Mouse (Mus musculus): ENCODE measurements at regions not wholly inside any gene's neighbourhood (a gene's known extent, or its start where the extent isn't known, plus 50 kb on each side); places are given as distances from the start of the nearest gene placed in this dataset.
A peak's percentile ranks its signal among the peaks of the same experiment; 100 is the strongest.

DNA sequence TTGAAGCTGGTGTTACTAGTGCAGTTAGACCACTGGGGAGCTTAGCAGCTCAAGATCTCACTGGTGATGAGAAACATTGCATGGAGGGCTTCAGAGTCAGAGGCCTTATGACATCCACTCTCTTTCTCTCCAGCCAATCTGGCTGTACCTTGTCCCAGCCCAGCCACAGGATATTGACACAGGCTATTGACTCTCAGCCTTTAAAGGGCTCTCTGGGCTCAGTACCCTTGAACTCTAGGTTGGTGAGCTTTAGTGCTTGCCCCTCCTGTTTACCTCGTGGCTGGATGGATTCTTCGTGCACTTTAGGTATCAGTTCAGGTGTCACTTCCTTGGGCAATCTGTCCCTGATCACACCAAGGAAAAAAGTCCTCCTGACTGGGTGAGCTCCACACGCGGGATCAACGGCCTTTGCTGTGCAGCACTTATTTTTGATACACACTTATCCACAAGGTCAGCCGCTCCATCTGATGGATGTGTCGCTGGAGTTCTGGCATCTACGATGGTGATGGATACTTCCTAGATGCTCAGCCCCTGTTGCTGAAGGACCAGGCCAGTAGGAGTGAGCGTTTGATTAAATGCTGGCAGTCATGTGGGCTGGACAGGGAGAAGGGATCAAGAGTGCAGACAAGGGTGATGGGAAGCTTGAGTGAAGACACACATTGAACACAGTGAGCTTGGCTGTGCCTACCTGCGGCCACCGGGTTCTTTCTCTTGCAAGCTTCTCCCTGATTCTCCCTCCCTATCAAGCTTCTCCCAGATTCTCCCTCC, 177.7 kb downstream of the Snx10 start:
- H3K4me2 ChIP-seq, result no peak overlapping the region
- WGBS, result 89% methylated on average over 11 of the region's 11 CpGs
- ATAC-seq (ENCODE audit: insufficient number of reproducible peaks, insufficient read depth, low FRiP score, low TSS enrichment, low read depth), result no peak
- no peaks in the 10 kb centered on the region for H3K4me1 ChIP-seq (replicated peaks)
- peaks cover 10% of the 10 kb centered on the region; the same call in 1 of the 2 replicates for H3K27me3 ChIP-seq
- no peak overlapping the region for H3K9ac ChIP-seq (replicated peaks)
- no peaks in the 10 kb centered on the region for H3K9me3 ChIP-seq
- no peak overlapping the region for H3K27ac ChIP-seq
- H3K36me3 ChIP-seq, result no peaks in the 10 kb centered on the region
- no peak overlapping the region for H3K4me3 ChIP-seq (replicated peaks)

DNA sequence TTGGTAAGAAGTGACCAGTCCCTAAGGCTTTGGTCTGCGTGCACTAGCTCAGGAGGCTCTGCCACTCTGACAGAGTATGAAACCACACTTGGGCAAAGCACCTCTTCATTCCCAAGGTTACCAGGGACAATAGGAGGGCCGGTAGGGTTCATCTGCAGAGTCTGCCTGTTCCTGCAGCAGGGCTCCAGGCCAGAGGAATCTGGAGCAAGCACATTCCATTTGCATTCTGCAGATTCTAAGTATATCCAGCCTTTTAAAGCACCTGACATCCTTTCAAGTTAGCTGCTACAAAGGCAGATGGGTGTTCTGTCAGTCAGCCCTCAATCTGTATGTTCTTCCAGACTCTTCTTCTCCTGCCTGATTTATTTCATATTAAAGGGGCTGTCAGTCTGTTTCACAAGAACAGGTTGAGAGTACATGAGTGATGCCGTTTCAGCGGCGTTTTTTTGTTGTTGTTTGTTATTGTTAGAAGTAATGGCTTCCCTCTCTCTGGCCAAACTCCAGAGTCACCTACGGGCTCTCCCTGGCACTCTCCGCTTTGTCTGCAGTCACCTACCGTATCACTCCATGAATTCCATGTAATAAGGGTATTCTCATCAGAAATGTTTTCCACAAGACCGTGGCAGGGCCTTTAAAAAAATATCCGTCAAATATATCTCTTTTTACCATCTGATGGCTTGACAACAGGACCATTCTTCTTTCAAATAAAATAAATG, 178.9 kb downstream of the Snx10 start:
- ATAC-seq (ENCODE audit: insufficient number of reproducible peaks, insufficient read depth, low FRiP score, low TSS enrichment, low read depth), result no peak
- peaks cover 10% of the 10 kb centered on the region; the same call in 1 of the 2 replicates for H3K27me3 ChIP-seq
- H3K27ac ChIP-seq, result no peak overlapping the region
- H3K9ac ChIP-seq (replicated peaks), result no peak overlapping the region
- peaks cover 2% of the 10 kb centered on the region for H3K4me1 ChIP-seq (replicated peaks)
- WGBS, result 77% methylated on average over 10 of the region's 10 CpGs
- H3K9me3 ChIP-seq, result no peaks in the 10 kb centered on the region
- no peak overlapping the region for H3K4me2 ChIP-seq
- H3K36me3 ChIP-seq, result no peaks in the 10 kb centered on the region
- H3K4me3 ChIP-seq (replicated peaks), result no peak overlapping the region

DNA sequence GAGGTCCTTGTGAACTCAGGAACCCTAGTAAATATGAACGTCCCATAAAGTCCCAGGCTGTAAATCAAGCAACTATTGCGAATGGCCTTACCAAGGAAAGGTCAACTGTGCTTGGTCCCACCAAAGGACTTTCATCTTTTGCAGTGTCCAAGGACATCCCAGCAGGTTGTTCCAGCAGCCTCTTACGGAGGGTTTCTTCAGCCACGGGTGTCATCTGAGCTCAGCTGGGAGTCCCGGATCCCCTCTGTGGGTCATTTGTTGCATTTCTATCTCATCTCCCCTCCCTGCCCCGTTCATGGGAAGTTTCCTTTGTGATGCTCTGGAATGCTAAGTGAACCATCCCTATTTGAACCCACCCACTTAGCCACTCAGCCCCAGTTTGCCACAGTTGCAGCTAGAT, 184.3 kb downstream of the Snx10 start:
- 9% methylated on average over 6 of the region's 6 CpGs for WGBS
- H3K9ac ChIP-seq (replicated peaks), result no peak overlapping the region
- no peaks in the 10 kb centered on the region for H3K9me3 ChIP-seq
- no peak overlapping the region for H3K27ac ChIP-seq
- H3K4me1 ChIP-seq (replicated peaks), result peaks cover 38% of the 10 kb centered on the region
- ATAC-seq (ENCODE audit: insufficient number of reproducible peaks, insufficient read depth, low FRiP score, low TSS enrichment, low read depth), result no peak
- H3K4me3 ChIP-seq (replicated peaks), result no peak overlapping the region
- H3K36me3 ChIP-seq, result no peaks in the 10 kb centered on the region
- H3K4me2 ChIP-seq, result no peak overlapping the region
- H3K27me3 ChIP-seq, result peaks cover 5% of the 10 kb centered on the region; the same call in 1 of the 2 replicates

DNA sequence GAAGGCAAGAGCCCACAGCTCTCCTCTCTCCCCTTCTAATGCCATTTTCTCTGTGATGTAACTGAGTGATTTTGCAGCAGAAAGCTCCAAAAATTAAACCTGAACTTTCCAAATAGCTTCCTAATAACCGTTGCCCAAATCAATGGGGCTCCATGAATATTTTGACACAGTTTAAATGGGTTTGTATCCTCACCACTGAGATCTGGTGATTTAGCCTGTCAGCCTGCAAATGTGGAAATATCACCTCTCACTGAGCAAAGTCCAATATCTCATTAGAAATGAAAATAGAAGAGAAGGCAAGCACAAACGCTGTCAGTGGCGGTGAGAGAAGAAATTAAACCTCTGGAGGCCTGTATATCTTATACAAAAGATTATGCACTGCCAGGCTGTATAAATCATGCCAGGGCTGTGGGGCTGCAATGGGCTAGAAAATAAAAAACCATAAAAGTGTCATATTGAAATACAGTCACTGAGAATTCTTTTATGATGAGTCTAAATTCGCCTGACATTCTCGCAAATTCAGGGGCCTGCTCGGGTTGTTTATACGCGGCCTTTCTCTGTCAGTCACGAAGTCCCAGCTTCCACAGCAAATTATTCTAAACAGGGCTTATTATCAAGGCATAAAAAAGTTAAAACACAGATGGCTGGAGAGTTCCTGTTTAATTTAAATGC, 185.1 kb downstream of the Snx10 start:
- Histone ChIP-seq H3K4me1 (replicated peaks) (peaks cover 38% of the 10 kb centered on the region), H3K36me3 (no peaks in the 10 kb centered on the region), H3K4me2 (no peak overlapping the region), H3K9me3 (no peaks in the 10 kb centered on the region), H3K27ac (no peak overlapping the region), H3K4me3 (replicated peaks) (no peak overlapping the region), H3K27me3 (peaks cover 5% of the 10 kb centered on the region; the same call in 1 of the 2 replicates), H3K9ac (replicated peaks) (no peak overlapping the region)
- no peak for ATAC-seq (ENCODE audit: insufficient number of reproducible peaks, insufficient read depth, low FRiP score, low TSS enrichment, low read depth)
- WGBS, result 23% methylated on average over 9 of the region's 9 CpGs

DNA sequence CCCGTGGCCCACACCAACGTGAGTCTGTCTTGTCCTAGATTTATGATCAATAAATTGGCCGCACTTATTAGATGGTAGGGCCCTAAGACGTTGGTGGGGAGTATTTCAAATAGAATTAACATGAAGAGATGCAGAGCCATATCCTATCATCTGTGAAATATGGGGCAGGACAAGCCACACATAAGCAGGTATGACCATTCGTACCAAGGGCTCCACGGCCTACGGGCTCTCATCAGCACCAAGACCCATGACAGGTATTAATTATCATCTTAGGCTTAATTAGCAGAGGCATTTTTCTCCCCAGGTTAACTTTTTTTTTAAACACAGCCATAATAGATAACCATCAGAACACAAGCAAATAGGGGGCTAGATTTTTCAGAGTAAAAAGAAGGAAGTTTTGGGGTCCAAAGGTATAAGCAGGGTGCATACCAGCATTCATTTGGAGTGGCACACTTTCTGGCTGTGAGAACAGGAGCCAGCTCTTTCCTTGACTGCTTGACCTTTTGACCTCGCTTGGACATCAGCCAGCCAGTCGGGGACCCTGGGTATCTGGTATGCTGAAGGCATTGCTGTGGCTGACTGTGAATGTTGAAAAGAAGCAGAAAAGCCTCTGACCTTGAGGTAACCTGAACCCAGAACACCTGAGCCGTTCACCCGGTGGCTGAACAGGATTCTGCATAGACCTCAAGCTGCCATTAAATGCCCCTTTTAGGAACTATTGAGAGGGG, 185.8 kb downstream of the Snx10 start:
- H3K27me3 ChIP-seq, result peaks cover 5% of the 10 kb centered on the region; the same call in 1 of the 2 replicates
- peaks cover 38% of the 10 kb centered on the region for H3K4me1 ChIP-seq (replicated peaks)
- peak overlapping the region; percentile 41; the same call in 1 of the 2 replicates for H3K27ac ChIP-seq
- no peak for ATAC-seq (ENCODE audit: insufficient number of reproducible peaks, insufficient read depth, low FRiP score, low TSS enrichment, low read depth)
- no peaks in the 10 kb centered on the region for H3K9me3 ChIP-seq
- no peak overlapping the region for H3K4me2 ChIP-seq
- H3K9ac ChIP-seq (replicated peaks), result no peak overlapping the region
- no peak overlapping the region for H3K4me3 ChIP-seq (replicated peaks)
- 16% methylated on average over 11 of the region's 11 CpGs for WGBS
- no peaks in the 10 kb centered on the region for H3K36me3 ChIP-seq

DNA sequence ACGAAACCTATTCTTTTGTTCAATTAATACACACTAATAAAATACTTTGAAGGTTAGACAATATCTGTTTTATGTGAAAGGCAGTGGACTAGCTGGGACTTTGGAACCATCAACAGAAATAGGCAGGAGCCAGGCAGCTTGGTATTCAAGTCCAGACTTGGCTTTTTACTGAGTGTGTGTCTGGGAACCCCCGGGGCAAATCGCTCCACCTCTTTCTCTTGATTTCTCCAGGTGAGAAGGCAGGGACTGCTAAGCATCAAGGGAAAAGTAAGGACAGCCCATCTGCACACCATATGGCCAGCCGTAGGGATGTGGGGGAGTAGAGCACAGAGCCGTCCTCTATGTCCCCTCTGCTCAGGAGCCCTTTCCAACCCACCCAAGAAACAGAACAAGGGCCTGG, 186.5 kb downstream of the Snx10 start:
- Histone ChIP-seq H3K9me3 (no peaks in the 10 kb centered on the region), H3K27me3 (peaks cover 2% of the 10 kb centered on the region; the same call in 1 of the 2 replicates), H3K27ac (no peak overlapping the region), H3K36me3 (no peaks in the 10 kb centered on the region), H3K4me2 (no peak overlapping the region), H3K9ac (replicated peaks) (no peak overlapping the region), H3K4me3 (replicated peaks) (no peak overlapping the region), H3K4me1 (replicated peaks) (peaks cover 41% of the 10 kb centered on the region)
- WGBS, result 27% methylated on average over 5 of the region's 5 CpGs
- ATAC-seq (ENCODE audit: insufficient number of reproducible peaks, insufficient read depth, low FRiP score, low TSS enrichment, low read depth), result no peak

DNA sequence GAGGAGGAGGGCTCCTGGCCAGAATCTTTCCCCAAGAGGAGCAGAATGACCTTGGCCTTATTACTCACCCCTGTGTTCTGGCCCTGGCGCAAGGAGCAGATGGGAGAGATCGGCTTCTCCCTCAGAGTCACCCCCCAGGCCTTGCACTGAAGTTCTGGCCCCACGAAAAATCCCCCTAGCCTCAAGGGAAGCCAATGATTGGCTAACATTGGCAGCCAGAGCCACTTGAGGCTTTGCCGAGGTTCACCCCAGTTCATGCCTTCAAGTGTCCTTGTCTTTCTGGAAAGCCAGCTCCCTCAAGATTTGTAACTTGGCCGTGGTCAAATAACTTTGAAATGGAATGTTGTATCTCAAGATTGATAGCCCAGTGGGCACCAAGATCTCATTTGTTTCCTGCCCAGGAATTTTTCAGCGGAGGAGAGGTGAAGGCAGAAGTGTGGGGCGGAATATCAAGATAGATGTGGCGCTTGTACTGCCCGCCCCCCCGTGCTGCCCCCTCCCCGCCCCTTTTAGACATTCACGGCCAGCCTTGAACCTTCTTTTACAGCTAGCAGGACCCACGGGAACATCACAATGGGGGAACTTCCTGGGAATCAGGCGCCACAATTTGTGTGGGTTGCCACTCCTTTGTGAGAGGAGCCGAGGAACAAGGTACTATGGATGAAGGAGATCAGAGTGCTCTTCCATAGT, 187.4 kb downstream of the Snx10 start:
- Histone ChIP-seq H3K4me2 (no peak overlapping the region), H3K36me3 (no peaks in the 10 kb centered on the region), H3K4me3 (replicated peaks) (no peak overlapping the region), H3K9me3 (no peaks in the 10 kb centered on the region), H3K27me3 (no peaks in the 10 kb centered on the region), H3K9ac (replicated peaks) (no peak overlapping the region), H3K27ac (no peak overlapping the region), H3K4me1 (replicated peaks) (peaks cover 48% of the 10 kb centered on the region)
- 83% methylated on average over 15 of the region's 15 CpGs for WGBS
- no peak for ATAC-seq (ENCODE audit: insufficient number of reproducible peaks, insufficient read depth, low FRiP score, low TSS enrichment, low read depth)

DNA sequence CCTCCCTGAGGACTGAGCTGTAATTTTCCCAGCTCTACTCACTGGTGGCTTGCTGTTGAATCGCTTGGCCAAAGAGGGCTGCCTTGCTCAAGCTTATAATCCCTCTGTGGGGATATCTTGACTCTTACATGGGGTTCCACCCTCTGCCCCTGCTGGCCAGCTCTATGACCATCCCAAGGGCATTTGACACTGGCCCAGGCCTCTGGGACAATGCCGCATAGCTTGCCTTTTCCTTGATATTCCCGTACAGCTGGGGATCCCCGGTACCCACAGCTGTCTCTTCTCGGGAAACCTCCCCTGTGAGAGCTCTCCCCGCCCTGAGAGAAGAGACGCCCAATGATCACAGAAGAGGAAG, 187.9 kb downstream of the Snx10 start:
- Histone ChIP-seq H3K4me1 (replicated peaks) (peaks cover 48% of the 10 kb centered on the region), H3K36me3 (no peaks in the 10 kb centered on the region), H3K4me2 (no peak overlapping the region), H3K27me3 (no peaks in the 10 kb centered on the region), H3K9ac (replicated peaks) (no peak overlapping the region), H3K9me3 (no peaks in the 10 kb centered on the region), H3K27ac (no peak overlapping the region), H3K4me3 (replicated peaks) (no peak overlapping the region)
- 88% methylated on average over 7 of the region's 7 CpGs for WGBS
- ATAC-seq (ENCODE audit: insufficient number of reproducible peaks, insufficient read depth, low FRiP score, low TSS enrichment, low read depth), result no peak

DNA sequence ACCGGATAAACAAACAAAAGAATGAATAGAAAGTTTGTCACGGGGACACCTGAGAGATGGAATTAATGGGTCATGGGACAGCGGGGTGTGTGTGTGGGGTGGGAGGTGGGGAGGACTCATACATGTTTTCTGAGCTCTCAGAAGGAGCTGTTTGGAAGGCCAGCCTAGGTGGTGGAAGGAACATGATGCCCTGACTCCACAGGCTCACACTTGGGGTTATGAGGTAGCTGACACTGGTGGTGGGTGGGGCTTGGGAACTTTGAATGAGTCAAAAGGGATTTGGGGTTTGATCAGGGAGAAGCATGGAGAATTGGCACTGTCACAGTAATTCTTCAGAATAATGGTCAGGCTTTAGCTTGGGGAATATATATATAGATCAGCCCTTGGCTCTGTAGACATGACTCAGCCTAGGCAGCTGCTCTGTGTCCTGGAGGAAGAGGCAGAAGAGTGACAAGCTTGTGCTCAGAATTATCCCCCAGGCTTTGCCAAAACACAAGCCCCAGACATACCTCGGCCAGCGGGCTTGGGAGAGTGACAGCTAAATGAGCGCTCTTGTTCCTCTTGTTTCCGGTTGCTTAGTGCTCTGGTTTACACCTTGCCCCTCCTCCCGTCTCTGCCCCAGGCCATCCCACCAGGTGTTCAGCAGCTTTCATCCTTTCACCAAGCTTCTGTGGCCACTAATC, 191.6 kb downstream of the Snx10 start:
- H3K4me2 ChIP-seq, result no peak overlapping the region
- no peaks in the 10 kb centered on the region for H3K9me3 ChIP-seq
- 32% methylated on average over 8 of the region's 8 CpGs for WGBS
- peaks cover 19% of the 10 kb centered on the region for H3K4me1 ChIP-seq (replicated peaks)
- no peak overlapping the region for H3K9ac ChIP-seq (replicated peaks)
- no peak overlapping the region for H3K27ac ChIP-seq
- no peak overlapping the region for H3K4me3 ChIP-seq (replicated peaks)
- ATAC-seq (ENCODE audit: insufficient number of reproducible peaks, insufficient read depth, low FRiP score, low TSS enrichment, low read depth), result no peak
- no peaks in the 10 kb centered on the region for H3K36me3 ChIP-seq
- no peaks in the 10 kb centered on the region for H3K27me3 ChIP-seq

DNA sequence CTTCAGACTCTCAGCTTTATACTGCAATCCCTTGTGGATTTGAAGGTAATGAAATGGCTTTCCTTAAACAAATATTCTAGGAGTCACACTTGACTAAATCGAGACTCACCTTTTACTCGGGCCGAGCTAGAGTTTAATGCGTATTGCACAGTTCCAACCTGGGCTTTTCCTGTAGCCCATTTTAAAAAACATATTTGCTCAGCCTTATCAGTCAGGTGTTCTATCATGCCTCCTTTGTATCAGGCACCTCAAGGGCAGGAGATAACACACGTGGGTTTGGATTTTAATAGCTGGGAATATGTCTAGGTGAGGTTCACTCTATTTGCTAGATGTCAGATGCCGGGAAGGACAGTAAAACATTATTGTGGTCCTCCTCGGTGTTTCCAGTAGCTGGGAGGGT, 193.7 kb downstream of the Snx10 start:
- Histone ChIP-seq H3K27ac (no peak overlapping the region), H3K9me3 (no peaks in the 10 kb centered on the region), H3K4me2 (no peak overlapping the region), H3K4me1 (replicated peaks) (peaks cover 10% of the 10 kb centered on the region), H3K27me3 (no peaks in the 10 kb centered on the region), H3K4me3 (replicated peaks) (no peak overlapping the region), H3K36me3 (no peaks in the 10 kb centered on the region), H3K9ac (replicated peaks) (no peak overlapping the region)
- ATAC-seq (ENCODE audit: insufficient number of reproducible peaks, insufficient read depth, low FRiP score, low TSS enrichment, low read depth), result no peak
- WGBS, result 81% methylated on average over 7 of the region's 7 CpGs
